Mouse (Mus musculus) left cerebral cortex, adult 8-10 months (tissue): ENCODE measurements around the gene Map3k5. TPM values are rescaled to one million over a fixed set of nuclear protein-coding genes. Genes with fewer than 3 reads are reported as not detected.

Source experiments
- DNase-seq, 2 experiments: peaks; one replicate each; pipeline ENCODE4 v3.0.0; 2022; ENCODE audit warnings: low spot score in 2 of 2
- total RNA-seq, 4 experiments: library from RNA; stranded (reverse); gene quantifications; 2 replicates each; pipeline ENCODE4 v1.2.4; 2022

Gene Map3k5
- total RNA-seq, 4 experiments from 2014 or later, result 44.2 to 58.0 (median 49.3) TPM

DNA sequence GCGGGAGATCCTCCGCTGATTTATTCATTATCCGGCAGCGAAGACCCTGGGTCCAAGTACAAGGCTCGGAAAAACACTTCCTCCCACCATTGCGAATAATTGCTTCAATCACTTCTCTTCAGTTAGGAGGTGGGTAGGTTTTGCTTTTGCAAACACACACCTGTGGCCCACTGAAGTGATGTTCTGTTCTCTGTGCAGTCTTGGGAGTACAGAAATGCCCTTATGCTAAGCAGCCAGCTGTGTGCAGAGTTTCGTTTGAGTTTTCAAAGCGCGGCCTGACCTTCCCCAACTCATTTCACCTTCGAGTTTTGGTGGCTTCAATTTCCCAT, 987 bp downstream of the Map3k5 start:
- DNase-seq, result no peak

DNA sequence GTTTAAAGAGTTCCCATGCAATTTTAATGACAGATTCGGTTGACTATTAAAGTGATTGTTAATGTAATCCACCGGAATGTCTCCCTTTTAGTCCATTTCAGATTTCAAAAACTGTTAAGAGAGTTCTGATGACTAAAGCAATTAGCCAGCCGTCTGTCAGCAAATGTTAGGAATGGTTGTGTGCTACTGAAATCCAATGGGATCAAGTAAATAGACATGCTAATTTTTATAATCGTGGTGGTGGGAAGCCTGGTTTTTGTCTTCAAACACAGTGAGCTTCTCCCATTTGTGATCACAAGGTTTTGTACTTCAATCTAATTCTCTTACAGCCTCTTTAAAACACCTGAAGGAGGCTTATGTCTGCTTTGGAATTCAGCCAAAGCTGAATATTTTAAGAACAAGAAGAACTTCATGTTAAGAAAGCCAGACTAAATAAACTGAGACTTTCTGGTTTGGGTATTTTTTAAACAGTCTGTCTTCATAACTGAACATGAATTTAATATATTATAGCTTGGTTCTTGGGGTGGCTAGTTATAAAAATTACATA, 1.6 kb downstream of the Map3k5 start:
- DNase-seq, result no peak

DNA sequence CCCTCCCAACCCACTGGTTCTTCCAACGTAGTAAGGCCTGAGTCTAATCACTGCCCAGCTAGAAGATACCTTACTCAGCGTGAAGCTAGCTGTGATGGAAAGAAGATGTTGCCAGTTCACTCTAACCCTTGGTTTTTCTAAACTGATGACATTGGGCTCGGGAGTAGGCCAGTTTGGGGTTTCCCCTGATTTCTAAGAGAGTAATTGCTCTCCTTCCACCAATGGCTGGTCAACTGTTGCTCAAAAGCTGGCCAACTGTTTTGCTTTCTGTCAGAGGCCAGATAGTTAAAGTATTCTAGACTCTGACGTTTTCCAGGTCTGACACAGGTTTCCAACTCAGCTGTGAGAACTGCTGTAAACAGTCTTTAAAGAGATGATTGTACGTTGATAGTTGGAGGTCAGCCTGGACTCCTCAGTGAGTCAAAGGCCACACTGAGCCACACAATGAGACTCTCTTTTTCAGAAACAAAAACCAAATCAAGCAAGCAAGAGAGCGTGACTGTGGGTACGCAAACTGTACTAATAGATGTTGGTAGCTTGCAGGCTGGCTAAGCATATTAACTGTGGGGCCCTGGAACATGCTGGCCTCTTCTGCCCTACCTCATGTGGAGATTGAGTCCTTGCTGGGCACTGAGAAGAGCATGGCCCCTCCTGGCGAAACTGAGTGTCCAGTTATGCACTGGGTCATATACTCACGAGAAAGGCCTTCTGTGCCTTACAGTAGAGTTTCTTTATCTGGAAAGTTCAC, 2.9 kb downstream of the Map3k5 start:
- DNase-seq, result no peak

DNA sequence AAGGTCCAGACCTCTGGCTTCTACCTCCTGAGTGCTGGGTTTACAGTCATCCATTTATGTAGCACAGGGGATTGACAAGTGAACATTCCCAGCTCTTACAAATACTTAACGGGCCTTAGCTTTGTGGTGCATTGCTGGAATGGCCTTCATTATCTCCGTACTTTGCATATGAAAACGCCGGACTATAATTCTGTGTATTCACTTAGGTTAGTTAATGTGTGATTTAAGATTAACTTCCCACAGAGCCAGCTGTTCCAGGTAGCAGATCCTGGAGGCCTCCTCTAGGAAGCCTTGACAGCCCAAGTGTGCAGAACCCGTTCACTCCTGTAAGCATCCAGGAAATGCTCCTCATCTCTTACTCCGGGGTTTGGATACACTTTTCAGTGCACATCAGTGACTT, 4.5 kb downstream of the Map3k5 start:
- no peak for DNase-seq

DNA sequence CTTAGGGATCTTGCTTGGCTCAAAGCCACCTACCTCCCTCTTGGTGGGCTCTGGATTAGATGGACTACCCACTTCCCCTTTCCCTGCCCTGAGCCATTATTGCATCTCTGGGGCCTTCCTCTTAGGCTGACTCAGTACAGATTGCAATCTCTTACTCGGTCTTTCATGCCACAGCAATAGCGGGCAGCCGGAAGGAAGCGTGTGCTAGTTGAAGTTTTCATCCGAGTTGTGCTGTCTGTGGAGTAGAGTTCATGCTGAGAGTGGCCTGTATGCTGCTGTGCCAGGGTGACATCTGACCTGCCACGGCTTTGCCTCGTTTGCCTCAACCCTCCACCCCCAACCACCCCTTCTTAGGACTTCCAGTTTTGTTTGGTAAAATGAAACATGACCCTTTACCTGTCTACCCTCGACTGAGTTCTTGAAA, 5.0 kb downstream of the Map3k5 start:
- no peak for DNase-seq

DNA sequence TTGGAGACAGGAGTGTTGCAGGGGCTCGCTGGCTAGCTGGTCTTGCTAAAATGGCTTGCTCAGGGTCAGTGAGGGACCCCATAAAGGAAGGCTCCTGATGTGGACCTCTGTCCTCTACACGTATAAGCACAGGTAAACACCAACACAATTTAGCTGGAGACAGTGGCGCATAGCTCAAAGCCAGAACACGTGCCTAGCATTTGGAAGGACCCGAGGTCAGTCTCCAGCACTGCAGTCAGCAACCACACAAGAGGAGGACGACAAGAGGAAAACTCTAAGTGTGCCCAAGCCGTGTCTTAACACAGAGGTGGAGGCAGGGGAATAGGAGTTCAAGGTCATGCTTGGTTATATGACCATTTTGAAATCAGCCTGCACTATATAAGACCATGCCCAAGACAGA, 5.9 kb downstream of the Map3k5 start:
- DNase-seq, result no peak

DNA sequence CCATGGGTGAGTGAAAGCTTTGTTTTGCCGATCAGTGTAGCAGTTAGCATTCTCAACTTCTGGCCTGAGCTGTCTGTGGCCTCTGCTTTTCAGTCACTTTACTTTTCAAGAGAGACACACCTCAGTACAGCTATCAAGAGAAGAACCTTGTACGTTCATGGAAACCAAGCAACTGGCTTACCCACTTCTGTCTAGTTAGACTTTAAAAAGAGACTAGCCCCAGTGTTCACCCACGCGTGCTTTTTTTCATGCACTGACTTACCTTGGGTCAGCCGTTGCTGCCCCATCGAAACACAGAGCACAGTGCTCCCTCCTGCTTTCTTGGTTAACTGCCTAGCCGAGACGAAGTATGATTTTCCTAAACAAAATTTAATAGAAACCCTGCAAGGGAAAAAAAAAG, 6.4 kb downstream of the Map3k5 start:
- DNase-seq, result no peak

DNA sequence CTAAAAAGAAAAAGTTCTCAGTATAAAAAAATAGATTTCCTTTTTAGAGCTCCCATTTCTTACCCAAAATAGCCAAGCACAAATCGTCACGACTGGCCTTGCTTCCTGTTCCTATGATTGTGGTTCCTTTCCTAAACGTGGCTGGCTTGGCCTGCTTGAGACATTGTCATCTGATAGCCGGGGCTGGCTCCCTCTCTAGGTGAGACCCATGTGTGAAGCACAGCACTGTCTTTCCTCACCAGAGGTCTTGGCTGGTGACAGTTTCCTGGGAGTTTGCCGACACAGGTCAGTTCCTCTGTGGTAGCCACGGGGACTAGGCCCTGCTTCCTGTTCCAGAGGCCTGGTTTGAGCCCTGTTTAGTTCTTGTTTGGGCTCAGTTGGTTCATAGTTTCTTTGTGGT, 6.8 kb downstream of the Map3k5 start:
- DNase-seq, result peak in 1 of 2 experiments; percentile 48

DNA sequence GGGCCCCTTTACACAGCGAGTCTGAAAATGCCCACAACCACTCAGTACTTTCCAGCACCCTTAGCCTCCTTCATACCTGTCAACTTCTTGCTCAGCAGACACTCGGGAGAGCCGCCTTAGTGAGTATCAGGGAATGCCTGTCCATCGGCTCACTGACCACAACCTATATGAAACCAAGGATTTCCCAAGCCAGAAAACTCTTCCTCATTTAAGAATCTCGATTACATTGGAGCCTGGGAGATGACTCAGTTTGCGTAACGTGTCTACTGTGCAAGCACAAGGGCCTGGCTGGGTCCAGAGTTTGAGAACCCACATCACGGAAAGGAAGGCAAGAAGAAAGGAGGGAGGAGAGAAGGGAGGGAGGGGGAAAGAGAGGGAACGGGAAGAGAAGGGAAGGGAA, 7.6 kb downstream of the Map3k5 start:
- no peak for DNase-seq

DNA sequence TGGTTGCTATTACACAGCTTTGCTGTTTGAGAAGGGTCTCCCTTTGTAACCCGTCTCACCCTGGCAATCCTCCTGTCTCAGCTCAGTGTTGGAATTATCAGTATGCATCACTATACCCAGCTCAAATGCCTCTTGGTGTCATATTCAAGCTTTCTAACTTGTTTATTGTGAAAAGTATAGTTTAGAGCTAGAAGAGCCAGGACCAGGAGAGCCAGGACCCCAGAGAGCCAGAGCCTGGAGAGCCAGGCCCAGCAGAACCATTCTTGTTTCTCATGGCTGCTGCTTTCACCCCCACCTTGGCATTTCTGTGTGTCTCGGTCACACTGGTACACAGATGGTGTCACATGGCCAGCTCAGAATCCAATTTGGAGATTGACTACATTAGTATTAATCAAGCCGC, 8.3 kb downstream of the Map3k5 start:
- no peak for DNase-seq

DNA sequence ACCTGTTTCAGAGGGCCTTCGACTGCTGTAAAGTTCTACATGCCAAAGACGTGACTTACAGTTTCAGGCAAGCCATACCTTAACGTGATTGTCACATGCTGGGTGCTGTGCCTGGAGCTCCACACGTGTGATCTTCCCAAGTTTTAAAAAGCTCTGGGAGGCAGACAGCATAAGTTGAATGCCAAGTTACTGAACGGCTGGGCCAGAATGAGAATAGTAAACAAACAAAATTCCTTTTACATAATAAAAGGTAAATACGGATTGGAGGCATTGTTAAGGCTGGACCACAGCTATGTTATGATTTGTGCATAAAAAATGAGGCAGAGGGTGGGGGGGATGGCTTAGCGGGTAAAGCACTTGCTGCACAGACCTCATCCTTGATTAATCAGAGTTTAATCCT, 11.4 kb downstream of the Map3k5 start:
- DNase-seq, result no peak

DNA sequence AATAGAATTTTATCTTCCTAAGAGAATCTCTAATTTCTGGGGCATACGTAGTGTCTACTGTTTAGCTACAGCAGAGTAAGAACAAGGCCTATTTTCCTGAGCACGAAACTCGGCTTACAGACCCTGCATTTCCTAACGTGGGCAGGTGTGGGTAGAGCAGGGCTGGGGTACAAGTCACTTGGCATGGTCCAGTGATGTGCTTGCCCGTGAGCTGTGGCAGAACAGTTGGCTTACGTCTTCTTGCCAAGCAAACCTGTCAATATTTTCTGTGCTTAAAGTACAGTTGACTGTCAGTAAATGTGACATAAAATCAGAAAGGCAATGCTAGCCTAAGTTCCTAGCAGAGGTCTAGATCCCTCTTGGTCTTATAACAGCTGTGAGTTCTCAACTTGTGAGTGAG, 12.4 kb downstream of the Map3k5 start:
- DNase-seq, result no peak

DNA sequence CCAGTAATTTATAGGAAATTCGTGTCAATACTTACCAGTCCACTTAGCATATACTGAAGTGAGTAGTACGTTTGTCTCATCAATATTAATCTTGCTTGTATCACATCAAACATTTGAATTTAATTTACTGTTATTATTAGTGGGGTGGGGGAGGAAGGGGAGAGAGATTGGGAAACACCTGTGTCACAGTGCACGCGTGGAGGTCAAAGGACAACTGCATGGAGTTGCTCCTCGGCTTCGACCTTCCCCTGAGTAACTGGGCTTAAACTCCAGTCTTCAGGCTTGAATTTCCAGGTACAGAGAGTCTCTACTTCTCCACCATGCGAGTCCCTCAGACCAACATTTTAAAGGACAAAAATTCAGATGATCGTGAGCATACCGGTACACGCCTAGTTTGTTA, 13.2 kb downstream of the Map3k5 start:
- DNase-seq, result no peak

DNA sequence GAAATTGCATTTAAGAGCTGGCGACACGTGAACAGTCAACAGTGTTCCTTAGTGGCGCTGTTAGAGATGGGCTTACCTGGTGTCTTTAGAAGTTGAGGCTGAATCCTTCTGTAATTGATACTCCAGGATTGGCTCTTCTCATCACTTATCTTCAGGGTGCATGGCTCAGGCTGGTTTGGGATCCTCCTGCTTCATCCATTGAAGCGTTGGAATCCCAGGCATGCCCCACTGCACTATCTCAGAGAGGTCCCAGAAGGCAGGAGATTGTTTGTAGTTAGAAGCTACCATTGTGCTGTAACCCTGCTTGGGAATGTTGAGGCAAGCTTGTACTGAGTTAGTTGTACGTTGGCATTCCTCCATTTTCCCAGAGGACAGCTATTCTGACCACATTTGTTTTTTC, 13.6 kb downstream of the Map3k5 start:
- no peak for DNase-seq

DNA sequence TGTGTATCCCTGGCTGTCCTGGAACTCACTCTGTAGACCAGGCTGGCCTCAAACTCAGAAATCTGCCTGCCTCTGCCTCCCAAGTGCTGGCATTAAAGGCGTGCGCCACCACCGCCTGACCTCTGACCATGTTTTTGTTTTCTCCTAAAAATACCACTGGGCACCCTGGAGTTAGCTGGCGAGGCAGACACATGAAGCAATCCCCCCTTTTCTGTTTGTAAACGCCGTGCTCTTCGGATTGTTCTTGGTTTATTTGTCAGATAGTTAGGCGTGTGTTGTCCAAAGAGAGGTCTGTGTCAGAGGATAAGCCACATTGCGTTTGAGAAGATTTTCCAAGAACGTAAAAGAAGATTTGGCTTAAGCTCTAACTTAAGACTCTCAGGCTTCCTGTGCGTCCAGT, 14.1 kb downstream of the Map3k5 start:
- DNase-seq, result no peak

DNA sequence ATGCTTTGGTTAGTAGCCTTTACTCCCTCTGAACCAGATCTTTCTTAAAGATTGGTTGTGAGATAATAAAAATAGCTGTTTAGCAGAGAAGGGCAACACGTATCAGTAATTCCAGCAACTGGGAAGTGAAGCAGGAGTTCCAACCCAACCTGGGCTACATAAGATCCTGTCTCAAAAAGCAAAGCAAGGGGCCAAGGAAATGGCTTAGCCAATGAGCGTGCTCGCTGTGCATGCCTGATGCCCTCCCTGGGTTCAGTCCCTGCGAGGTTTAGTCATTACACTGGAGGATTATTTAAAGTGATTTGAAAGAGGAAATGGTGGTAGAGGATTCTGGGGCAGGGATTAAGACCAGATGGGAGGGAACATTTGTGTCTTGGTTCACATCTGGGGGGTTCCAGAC, 14.8 kb downstream of the Map3k5 start:
- DNase-seq, result no peak

DNA sequence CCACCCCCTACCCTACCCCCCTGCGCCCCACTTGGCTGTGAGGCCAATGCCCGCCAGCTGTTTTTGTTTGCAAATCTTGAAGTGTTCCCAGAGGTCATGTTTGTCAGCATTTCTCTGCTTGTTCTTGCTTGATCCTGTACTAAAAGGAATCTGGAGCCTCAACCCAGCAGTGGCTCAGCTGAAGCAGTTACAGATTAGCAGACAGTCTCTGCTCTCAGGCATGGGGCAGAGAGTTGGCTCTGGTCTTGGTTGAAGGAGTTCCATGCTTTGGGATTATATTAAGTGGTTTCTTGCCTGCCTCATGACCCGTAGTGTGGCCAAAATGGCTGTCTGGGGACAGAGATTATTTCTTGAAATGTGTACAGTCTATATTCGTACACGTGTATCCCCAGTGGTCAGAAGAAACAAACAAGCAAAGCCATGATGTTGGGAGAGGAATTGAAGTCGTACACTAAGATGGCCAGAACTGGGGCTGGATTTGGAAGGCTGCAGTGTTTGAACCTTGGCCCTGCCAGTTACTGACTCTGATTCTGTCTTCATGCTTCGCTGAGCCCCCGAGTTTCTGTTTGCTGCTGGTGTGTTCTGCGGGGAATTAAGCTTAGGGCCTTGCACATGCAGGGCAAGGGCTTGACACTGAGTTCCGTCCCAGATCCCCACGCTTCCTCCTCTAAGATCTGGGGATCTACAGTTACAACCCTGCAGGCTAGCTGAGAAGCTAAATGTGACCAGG, 18.9 kb downstream of the Map3k5 start:
- DNase-seq, result no peak

DNA sequence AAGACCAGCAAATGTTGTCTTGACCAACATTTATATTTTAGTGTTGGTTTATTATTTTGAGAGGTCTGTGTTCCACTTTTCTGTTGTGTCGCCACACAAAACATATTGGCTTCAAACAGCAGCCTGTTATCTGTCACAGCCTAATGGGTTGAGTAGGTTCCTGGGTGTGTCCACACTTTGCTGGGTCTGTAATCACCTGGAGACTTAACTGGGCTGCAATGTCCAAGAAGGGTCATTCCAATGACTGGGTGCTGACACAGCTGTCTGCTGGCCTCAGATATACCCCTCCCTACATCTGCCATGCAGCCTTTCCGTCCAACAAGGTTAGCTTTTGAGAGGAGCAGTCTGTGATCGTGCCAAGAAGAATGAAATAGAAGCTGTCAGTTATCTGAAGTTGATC, 20.3 kb downstream of the Map3k5 start:
- no peak for DNase-seq

DNA sequence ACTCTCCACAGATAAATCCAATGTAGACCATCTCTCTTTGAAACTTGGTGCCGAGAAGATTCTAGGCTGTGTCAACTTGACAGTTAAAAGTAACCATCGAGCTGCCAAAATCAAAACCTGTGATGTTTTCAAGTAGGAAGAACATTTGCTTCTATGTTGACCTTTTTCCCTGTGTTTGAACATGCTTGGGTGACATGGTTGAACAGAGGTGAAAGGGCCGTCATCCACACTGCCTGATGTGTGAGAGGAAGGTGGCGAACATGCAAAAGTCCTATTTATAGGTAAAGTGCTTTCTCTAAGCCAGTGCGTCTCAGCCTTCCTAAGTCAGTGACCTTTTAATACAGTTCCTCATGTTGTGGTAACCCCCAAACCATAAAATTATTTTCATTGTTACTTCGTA, 21.5 kb downstream of the Map3k5 start:
- no peak for DNase-seq

DNA sequence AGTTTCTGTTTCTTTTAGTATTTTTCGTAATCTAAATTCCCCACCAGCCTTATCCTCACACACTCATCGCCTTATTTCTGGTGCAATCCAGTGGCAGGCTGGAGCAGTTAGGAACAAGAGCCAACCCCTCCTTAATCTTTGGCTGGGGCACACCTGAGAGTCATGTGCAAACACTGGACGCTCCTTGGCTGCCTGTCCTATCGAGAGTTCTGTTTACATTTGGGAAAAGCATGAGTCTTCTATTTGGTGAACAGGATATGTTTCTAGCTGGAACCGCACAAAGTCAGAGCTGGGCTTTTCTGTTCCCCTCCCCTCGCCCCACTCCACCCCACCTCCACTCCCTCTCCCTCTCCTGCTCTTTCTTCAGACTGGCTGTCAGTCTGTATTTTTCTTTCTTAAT, 22.5 kb downstream of the Map3k5 start:
- DNase-seq, result no peak

DNA sequence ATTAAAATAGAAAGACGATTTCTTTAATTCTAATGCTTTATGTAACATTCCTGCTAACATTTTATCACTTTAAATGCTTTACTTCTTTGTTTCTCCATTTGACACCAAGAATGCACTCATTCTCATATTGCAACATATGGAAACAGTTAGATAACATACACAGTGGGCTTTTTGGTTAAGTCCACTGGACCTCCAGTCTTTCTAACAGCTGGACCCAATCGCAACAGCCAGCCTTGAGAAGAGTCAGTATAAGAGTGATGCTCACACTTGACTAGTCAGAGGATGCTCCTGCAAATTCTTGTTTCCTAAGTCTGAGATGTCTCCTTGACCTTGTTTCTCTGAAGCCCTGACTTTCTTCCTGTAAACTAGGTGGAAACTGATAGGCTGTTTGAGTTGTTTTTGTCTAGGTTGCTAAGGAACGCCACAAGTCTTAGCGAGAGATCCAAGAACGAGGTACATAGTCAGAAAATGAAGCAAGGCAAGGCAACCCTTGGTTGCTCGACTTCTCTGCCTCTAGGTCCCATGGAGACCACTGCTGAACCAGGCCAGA, 26.6 kb downstream of the Map3k5 start:
- DNase-seq, result no peak

DNA sequence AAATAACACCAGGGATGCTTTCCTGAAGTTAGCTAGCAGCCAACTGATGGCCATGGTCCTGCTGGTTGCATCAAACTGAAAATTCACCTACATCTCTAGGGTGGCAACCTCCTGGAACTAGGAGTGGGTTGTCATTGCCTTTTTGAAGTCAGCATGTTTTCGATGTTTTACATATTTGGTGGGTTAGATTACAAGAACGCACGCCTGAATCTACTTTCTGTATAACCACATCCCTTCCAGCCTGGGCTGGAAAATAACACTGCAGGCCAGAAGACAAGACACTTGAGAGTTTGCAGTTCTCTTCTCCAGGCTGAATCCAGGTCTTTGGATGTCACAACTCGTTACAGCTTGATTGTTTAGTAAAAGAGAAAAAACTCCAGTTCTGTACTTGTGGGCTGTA, 28.5 kb downstream of the Map3k5 start:
- no peak for DNase-seq

DNA sequence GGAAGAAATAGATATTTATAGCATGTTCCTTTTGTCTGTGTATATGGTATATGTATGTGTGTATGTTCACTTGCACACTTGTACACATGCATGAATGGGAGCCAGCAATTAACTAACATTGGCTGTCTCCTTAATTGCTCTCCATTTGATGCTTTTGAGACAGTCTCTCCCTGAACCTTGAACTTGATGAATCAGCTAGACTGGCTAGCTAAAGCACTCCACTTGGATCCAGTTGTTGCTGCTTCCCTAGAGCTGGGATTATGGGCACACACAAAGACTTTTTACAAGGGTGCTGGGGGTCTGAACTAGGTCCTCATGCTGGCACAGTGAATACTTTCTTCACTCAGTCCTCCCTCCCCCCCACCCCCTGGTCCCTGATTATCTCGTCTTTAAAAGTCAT, 28.9 kb downstream of the Map3k5 start:
- DNase-seq, result no peak
